Mouse (Mus musculus) adrenal gland (tissue): ENCODE measurements around the gene Rad51d.
"Not testable (repeated sequence)": the region's sequence is repeated elsewhere in the genome, so short reads cannot be mapped to it uniquely, and the experiment has no call there.

ENCODE experiments used
- intact Hi-C: fragments of 180-260 bp; cut with DNase I; formaldehyde crosslinking; loops from one replicate; pipeline ENCODE4 v1.15.1; 2025

Gene Rad51d

DNA sequence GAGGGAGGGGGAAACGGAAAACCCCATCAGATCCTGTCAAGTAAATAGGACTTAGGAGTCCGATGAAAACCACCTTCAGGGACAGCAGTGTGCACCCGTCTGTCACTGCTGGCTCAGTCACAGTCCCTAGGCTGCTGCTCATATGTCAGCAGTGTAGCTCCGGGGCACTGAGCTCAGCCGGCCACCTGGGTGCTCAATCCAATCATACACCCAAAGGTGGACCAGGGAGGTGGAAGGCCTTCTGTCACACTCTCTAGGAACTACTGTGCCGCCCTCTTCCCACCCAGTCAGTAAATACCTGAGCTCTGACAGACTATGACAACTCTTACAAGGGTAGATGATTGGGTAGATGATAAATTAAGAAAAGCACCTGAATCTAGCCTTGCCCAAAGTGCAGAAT is 29.7 kb downstream of the Rad51d start:
- intact Hi-C loops: no loop called here

DNA sequence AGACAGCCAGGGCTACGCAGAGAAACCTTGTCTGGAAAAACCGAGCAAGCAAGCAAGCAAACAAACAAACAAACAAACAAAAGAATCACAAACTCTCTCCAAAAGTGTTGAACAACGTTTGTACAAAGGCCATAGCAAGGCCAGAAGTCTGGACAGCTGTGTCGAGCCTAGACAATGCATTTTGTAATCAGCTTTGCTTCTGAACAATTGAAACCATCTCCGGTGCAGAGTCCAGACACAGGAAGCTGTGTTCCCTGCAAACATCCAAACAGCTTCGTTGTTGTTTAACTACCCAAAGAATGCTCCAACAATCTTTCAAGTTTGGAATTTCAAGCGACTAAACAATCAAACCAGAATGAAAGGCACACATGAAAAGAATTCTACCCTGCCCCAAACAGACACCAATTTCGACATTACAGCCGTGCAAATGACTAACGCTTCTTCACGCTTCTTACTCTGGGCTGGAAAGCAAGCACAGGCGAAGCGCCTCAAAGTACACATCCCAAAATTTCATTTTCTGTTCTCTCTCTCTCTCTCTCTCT is 33.0 kb downstream of the Rad51d start:
- intact Hi-C loops: no loop called here

DNA sequence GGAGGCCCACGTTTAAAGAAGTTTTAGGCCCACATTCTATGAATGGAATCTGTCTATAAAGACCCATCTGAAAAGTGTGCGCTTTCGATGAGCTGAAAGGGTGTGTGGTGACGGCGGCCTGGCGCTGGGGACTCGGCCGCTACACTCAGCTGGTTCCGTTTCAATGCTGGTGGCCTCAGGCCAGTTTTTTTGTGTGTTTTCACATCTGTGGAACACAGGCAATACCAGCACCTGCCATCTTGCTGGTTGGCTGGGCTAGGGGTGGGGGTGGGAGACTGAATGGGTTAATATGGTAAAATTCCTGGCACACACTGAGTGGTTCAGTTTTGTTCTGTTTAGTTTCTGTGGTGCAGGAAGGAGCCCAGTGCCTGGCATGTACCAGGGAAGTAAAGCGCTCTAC is 34.4 kb downstream of the Rad51d start:
- intact Hi-C loops: no loop called here

DNA sequence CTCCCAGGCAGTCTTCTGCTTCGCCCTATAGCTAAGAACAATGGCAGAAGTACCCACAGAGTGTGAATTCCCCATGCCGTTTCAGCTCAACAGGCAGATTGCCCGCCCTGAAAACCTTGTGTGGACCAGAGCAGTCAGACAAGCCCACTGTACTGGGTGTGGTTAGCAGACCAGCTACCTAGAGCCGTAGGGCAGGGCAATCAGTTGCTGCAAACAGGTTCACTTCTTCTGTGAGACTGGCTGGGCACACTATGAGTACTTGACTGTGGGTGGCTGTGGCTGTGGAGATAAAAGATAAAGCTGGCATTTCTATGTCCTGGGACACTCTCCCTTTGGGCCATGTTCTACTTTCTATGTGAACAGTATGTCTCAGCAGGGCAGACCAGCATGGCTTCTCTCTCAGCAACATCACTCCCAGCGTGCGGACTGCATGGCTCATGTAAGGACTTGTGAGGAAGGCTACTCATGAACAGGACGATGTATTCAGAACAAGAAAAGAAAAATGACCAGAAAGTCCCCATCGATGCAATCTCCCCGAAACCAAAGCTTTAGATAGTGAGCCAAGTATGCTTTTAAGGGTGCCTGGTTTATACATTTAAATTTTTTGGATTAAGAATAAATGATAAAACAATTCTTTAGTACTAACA is 35.0 kb downstream of the Rad51d start:
- intact Hi-C loops: no loop called here

DNA sequence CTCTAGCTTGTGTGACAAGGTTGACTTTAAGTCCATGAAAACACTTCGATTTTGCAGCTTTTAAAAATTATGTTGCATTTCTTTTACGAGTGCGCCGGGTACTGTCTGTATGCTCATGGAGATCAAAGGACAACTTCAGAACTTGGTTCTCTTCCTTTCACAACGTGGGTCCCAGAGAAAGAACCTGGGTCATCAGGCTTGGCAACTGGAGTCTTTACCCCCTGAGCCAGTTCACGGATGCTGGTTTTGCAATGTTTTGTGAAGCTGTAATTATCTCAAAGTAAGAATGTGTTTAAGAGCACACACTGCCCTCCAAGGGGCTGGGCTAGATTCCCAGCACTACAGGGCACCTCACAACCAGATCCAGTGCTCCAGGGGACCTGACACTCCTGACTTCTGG is 36.3 kb downstream of the Rad51d start:
- intact Hi-C loops: no loop called here

DNA sequence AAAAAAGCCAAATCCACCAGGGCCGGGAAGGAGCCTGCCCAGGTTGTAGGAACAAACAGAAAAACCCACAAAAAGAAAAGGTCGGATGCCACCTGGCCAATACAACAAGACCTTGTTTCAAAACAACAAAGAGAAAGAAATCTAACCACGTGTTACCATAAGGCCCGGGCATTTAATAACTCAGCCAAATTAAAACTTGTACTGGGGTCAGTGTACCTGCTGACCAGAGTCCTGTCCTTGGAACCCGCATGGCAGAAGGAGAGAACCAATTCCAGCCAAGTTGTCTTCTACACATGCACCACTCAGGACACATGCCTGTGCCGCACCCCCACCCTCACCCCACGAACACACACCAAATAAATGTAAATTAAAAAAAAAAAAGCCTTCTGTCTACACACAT is 37.5 kb downstream of the Rad51d start:
- intact Hi-C loops: no loop called here

DNA sequence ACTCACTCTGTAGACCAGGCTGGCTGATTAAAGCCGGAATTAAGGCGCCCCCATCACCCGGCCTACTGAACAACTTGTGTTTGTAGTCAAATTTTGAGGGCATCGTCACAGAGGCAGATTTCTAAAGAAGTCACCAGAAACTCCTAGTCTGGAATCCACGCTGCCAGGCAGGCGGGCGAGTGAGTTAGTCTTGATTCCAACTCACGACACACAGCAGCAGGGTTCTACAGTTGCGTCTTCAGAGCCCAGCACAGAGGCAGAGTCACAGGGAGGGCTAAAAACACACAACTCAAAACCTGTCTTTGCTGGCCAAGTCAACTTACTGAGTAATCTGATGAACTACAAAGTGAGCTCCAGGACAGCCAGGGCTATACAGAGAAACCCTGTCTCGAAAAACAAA is 37.9 kb downstream of the Rad51d start:
- intact Hi-C loops: no loop called here

DNA sequence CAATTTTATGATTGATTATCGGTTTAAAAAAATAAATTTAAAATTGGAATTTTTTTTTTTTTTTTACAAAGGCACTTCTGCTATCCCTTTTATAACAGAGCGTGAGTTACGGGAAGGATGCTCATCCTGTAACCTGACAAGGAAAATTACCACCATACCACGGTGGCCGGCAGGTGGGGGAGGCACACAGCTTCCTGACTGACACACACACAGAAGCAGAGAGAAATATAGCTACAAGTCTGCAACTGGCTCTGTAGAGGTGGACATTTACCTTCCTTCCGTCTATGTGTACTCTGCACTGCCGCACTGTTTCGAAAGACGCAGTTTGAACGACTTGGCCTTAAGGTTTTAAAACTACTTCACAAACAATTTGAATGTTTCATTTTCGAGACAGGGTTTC is 38.3 kb downstream of the Rad51d start:
- intact Hi-C loops: no loop called here

DNA sequence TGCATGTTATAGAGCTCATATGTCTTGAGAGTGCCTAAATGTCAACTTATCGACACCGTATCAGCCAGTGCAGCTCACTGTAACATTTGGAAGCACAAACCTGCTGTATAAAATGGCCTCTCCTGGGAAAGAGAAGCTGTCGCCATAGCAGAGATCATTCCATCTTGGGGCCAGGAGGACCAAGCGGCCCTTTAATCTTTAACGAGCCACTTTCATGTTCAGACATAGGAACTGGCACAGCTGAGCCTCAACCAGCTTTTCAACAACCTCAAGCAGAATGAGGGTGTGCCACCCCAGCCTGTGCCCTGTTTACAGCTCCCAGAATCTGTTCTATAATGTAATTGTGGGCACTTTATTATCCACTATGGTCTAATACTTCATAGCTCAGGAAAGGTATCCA is 40.2 kb downstream of the Rad51d start:
- intact Hi-C loops: no loop called here

DNA sequence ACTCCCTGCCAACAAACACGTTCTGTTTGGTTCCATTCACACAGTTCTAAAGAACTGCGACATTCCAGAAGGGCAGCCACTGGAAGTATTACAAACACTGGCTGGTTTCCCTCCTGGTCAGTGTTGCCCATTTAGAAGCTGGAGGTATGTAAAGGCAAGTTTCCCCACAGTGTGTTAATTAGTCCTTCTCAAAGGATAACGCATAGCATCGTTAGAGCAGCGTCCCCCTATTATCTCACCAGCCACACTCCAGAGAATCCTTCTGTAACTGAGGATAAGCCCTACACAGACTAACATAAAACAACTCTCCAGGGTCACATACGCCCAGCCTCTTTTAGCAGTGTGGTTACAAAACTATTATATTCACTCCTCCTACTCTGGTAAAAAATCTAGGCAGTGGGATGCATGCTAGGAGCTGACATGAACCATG is 42.8 kb downstream of the Rad51d start:
- intact Hi-C loops: no loop called here

DNA sequence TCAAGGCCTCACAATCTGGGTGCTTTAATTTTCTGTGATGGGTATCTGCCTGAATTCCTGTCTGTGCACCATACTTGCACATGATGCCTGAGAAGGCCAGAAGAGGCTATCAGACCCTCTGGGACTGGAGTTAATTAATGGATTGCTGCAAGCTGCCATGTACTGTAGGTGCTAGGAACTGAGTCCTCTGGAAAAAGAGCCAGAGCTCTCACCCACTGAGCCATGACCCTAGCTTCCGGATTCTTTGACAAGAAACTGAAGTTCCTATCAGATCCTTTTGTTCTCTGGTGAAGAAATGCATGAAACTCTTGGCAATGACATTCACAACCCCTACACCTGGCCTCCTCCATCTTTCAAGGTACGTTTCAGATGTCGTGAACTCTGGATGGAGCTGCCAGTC is 43.5 kb downstream of the Rad51d start:
- intact Hi-C loops: no loop called here

DNA sequence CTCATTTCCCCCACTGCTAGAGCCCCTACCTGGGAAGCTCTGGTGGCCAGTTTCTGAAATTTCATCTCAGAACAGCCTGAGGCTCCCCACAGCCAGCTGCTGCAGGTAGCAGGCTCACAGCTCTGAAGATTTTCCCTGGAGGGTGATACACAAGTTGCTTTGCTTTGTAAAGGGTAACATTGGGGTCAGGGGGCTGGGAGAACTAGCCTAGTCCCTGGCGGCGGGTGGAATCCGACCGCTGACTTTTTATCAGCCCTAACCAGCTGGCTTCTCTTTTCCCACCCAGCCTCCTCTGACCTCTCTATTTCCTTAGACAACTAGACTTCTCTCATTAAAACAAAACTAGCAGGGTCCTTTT is 44.4 kb downstream of the Rad51d start:
- intact Hi-C loops: no loop called here

DNA sequence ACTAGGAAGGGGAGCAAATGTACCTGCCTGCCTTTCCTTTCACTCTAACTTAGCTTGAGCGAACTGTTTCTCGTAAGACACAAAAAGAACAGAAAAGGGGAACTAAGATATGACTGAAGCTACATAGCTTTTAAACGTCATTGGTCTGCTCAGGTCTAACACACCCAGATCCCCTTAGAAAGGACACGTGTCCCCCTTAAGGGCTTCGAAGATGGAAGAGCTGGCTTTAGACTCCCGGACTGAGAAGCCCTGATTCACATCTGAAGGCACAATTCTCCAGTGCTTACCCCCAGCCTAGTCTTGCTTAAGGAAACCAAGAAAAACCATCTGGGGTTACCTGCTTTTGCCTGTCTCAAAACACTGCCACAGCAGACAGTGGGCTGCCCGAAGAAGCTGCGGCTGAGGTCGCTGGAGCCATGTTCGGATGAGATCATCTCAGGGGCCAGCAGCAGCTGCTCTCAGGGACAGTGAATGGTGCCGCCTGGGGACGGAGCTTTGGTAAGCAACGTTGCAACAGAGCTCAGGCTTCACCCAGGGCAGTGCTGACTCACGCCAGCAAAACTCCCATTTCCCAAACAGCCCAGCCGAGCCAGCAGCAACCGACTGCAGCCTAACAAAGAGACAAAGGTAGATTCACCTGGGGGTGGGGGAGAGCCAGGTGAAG is 44.9 kb downstream of the Rad51d start:
- intact Hi-C loops: no loop called here

DNA sequence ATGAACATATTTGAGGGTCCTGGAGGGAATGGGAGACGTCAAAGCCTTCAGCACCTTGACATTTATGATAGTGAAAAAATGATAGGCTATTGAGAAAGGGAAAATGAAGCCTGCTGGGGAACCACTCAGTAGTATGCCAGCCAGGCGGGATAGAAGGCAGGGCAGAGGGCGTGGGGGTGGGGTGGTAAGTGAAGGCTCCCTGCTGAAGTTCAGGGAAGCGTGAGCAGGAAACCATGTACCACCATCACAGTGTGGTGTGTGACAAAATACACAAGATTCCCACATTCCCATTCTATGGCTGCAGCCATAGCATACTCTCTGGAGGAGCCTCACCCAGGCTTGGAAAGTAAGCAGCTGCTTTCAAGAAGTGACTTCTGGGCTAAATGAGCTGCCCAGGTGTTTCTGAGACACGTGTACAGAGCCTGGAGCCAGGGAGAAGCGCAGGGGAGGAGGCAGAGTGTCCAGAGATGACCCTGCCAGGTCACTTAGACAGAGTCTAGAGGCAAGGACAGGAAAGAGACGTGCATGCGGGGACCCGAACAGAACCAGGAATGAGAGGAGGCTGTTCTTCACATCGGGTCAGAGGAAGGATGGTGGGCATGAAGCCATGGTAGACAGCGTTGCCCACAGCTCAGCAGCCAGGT is 45.5 kb downstream of the Rad51d start:
- intact Hi-C loops: no loop called here

DNA sequence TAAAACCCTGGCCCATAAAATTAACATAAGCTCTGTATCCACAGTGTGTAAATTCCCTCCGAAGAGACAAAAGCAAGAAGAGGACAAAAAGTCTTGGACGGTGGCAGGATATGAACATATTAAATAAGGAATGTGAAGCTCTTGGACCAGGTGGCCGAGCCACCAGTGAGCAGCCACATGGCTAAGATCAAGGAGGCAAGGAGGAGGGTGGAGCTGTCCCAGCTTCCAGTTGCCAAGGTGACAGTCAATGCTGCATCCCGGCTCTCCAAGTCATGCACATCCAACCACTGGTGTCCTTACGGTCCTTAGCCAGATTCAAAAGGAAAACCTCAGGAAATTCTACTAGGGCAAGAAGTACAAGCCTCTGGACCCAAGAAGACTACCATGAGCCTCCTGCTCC is 51.9 kb downstream of the Rad51d start:
- intact Hi-C loops: no loop called here

DNA sequence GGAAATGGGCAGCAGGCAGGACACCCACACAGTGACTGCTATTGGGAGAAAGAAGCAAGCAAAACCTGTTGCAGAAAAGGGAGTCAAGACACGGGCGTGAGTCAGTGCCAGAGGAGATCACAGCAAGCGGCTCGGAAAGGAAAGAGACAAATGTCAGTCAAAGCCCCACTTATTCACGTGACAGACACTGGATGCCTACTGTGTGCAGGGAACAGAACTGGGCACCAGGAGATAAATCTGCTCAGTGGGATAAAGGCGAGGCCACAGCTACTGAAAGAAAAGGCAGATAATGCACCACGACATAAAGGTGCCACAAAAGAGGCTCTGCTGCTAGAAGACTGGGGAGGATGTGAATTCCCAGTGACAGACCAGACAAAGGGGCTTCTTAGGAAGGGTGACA is 52.6 kb downstream of the Rad51d start:
- intact Hi-C loops: no loop called here

DNA sequence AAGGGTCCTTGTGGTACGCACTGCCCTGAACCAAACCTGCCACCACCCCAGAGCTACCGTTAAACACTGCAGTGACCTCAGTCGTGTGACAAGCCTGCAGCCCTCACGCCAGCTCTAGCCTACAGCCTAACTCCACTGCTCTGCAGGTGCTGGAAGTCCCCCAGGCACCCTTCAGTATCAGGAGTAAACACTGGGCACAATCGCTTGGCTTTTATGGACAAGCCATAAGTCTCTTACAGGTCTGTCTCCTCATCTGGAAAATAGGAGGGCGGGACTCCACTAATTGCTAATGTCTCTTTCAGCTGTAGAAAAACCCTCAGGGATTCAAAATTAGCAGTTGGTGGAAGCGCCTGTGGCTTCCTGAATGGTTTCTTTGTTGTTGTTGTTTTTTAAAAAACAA is 53.2 kb downstream of the Rad51d start:
- intact Hi-C loops: no loop called here

DNA sequence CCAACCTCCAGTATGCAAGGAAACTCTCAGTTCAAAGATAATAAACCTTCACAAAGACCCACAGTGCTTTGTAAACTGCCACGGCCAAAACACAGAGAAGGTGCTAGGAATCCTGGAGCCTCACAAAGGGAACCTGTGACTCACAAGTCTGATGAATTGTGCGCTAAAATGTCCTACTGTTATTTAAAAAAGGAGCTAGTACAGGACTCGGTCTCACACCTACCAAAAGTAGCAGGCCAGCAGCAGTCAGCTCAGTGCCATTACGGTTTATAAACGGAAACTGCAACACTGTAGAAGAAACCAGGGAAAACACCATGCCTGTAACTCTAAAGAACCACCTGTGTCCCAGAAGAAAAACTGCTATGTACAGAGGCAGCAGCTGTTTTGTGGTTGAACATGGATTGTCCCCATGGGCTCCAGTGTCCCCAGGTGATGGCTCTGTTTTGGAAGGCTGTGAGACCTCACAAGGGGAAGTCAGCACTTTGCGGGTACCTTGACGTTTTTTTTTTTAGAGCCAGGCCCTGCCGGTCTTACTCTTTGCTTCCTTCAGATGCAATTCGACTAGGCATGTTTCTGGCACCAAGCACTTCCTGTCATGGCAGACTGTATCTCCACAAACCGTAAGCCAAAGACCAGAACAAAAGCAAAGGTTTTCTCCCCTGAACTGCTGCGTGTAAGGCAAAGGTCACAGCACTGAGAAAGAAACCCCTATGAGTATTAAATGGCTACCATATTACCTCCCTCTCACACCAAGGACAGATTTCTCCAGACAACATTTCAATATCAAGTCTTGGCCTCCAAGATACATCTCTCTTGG is 54.6 kb downstream of the Rad51d start:
- intact Hi-C loops: no loop called here

DNA sequence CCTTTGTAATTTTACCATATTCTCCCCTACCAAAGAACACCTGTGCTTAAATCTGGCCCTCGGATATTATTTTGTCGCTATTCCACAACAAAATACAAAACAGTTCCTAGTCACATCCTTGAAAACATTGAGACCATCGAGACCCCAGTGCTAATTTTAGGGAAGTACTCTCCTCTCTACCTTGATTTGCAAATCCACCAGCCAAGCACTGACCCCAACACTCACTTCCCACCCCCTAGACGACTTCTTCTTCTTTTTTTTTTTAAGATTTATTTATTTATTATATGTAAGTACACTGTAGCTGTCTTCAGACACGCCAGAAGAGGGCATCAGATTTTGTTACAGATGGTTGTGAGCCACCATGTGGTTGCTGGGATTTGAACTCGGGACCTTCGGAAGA is 56.1 kb downstream of the Rad51d start:
- intact Hi-C loops: not testable (repeated sequence)

DNA sequence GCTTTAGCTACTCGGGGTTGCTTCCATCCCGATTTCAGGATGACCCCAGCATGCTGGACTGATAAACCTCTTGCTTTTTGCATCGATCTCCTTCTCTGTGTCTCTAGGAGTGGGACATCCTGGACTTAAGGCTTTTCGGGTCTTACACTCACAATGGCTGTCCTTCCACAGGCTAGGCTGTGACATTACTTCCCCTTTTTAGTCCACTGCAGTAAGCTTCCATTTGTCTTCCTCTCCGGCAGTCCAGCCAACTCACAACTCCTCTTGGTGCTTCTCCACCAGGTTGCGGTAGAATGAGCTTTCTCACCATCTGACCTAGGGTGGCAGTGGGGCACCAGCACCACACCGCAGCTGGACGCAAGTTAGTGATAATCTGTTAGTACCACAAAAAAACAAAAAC is 56.5 kb downstream of the Rad51d start:
- intact Hi-C loops: no loop called here

DNA sequence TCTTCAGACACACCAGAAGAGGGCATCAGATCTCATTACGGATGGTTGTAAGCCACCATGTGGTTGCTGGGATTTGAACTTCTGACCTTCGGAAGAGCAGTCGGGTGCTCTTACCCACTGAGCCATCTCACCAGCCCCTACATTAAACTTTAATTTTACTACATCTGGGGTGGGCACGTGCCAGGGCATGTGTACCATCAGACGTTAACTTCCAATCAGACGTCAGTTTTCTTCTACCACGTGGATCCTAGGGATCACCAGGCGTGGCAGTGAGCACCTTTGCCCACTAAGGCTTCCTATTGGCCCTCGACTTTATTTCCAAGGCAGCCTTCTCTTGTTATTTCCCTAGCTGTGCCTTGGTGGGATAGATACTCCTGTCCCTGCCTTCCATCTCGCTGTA is 58.0 kb downstream of the Rad51d start:
- intact Hi-C loops: not testable (repeated sequence)
